Mouse (Mus musculus) sigmoid colon, adult 10 weeks (tissue): ENCODE results near the gene Zfr. TPM values are rescaled to one million over a fixed set of nuclear protein-coding genes. Genes with fewer than 3 reads are reported as not detected.

ENCODE experiments used
- polyA plus RNA-seq: library from polyadenylated mRNA; stranded (reverse); fragments of 350-450 nt; fragmentation: Illumina TruSeq; extraction: RNeasy Lipid Tissue Mini Kit (QIAGEN cat#74804); gene quantifications from one replicate; pipeline ENCODE4 v1.2.3, GENCODE M21; 2014; ENCODE audit warnings: low read depth, low replicate concordance

Zfr gene
- polyA plus RNA-seq: 209 TPM

GRCm38 (mm10) chr15:12117242-12118092 lies at the start of gene Zfr:
TSS of gene Zfr (plus strand) at chr15:12117831.

GRCm38 (mm10) chr15:12204319-12205159 lies 86.9 kb downstream of the Zfr start, which contains the start of gene Mtmr12:
TSS of gene Mtmr12 (plus strand) at chr15:12205028.

Other genes starting within 250 kb of the Zfr start
- 1.5 TPM for gene Npr3, start 210.5 kb upstream of the Zfr start, polyA plus RNA-seq
- 357 TPM for gene Sub1, start 120.8 kb upstream of the Zfr start, polyA plus RNA-seq
- gene Mtmr12, start 87.2 kb downstream of the Zfr start, polyA plus RNA-seq: 20.0 TPM
- gene Golph3, start 203.6 kb downstream of the Zfr start, polyA plus RNA-seq: 462 TPM
- not detected for gene 1810049J17Rik, start 204.1 kb downstream of the Zfr start, polyA plus RNA-seq